Mouse (Mus musculus) adrenal gland, adult 2 months (tissue): ENCODE measurements around the gene Gm28961. TPM values are rescaled to one million over a fixed set of nuclear protein-coding genes. Genes with fewer than 3 reads are reported as not detected.
"Not testable (repeated sequence)": the region's sequence is repeated elsewhere in the genome, so short reads cannot be mapped to it uniquely, and the experiment has no call there.

ENCODE experiments used
- DNase-seq: peaks from one replicate; pipeline ENCODE4 v3.0.0; 2021
- long read RNA-seq: library from polyadenylated mRNA; stranded (forward); transcript quantifications from one replicate; pipeline ENCODE4 v2.0.0, GENCODE M21; 2021
- polyA plus RNA-seq: library from polyadenylated mRNA; depleted of rRNA; stranded (reverse); fragments of >200 nt; gene quantifications from 2 replicates; pipeline ENCODE4 v1.2.3, GENCODE M21; 2012; rRNA removed
- total RNA-seq, 2 experiments: library from RNA; stranded (reverse); gene quantifications; 2 replicates each; pipeline ENCODE4 v1.2.3; 2021

Gm28961 gene
- total RNA-seq = not detected
- not detected in 2 replicates for polyA plus RNA-seq
- long read RNA-seq = 0 reads

- DNase-seq = not testable (repeated sequence)
Measured at GRCm38 (mm10) chrY:57705397-57705796, at the start of gene Gm28961. Gene Gm28961 (plus strand): TSS chrY:57705697.

Other genes starting within 250 kb of the Gm28961 start
- gene Gm21943, start 172.0 kb upstream of the Gm28961 start, total RNA-seq = not detected
- not detected in 2 replicates for gene Gm21943, start 172.0 kb upstream of the Gm28961 start, polyA plus RNA-seq